Mouse (Mus musculus) fat pad, adult 2 months (tissue): ENCODE measurements around the gene Nr3c2.

ENCODE experiments used
- DNase-seq: peaks from one replicate; pipeline ENCODE4 v3.0.0-alpha.2; 2011; ENCODE audit warnings: low read depth, low spot score; ENCODE audit errors: extremely low read depth

Gene Nr3c2

DNA sequence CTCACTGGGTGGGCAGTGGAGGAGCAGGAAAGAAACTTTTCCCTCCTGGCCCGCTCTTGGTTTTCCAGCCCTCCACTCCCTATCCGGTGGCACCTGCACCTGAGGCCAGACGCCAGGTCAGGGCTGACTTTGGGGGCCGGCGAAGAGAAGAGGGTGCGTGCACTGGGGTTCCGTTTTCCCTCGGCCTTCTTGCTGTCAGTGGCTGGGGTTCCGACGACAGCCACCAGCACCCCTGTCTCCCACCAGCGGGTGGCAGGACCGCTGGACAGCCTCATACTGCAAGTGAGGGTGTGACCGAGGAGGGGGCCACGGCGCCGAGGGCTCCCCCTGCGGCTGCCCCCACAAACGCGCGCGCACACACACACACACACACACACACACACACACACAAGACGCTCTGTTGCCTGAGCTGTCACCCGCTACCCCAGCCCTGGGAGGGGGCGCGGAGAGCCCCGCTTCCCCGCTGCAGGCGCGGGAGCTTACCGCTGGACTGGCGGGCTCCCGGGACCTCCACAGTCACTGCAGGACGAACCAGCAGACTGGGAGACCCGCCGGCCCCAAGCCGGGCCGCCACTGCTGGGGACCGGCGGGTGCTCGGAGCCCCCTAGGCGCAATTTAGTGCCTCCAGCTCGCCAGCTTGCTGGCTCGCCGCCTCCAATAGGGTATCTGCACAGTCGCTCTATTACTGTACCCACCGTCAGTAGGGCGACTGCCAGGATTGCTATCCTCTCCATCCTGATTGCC is at the start of gene Nr3c2:
TSS of gene Nr3c2 (plus strand) at position 32 of the 744 bp plus-strand sequence.
- DNase-seq: no peak

DNA sequence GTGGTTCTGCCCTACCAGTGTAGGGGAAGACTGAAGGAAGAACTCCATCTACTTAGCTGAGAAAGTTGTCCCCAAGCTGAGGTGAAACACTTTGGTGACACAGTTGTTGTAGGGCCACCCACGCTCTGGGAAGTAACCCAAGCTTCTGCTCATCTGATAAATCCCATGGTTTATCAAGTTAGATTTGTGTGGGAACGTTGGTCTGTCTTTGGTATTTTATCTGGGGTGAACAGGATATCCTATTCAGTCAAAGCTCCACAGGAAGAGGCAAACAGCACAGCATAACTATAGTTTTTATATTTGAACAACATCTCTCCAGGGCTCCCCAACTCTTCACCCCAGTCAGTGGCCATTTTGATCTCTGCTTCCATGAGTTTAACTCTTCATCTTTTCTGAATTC is 40.7 kb upstream of the Nr3c2 start:
- no peak for DNase-seq

- no peak for DNase-seq
Measured at GRCm38 (mm10) chr8:76859709-76860108, 39.5 kb upstream of the Nr3c2 start.

DNA sequence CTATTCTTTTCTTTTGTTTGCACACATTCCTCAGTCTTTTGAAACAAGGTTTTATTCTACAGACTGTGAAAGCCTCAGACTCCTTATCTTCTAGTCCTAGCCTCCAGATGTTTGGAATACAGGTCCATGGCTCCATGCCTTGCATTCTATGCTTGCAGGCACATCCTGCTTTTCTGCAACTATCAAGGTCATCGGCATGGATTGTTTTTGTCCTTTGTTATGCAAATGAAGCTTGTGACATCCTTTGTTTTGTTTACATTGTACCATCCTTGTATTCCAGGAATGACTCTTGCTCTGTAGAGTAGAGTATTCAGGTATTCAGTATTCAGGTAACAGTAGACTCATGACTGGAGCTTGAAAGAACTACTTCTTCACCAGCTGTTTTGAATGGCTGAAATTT is 36.2 kb upstream of the Nr3c2 start:
- DNase-seq: no peak

GRCm38 (mm10) chr8:76876809-76877208 is 22.4 kb upstream of the Nr3c2 start:
- DNase-seq: no peak

GRCm38 (mm10) chr8:76897050-76897449 is 2.2 kb upstream of the Nr3c2 start:
- DNase-seq: no peak

DNA sequence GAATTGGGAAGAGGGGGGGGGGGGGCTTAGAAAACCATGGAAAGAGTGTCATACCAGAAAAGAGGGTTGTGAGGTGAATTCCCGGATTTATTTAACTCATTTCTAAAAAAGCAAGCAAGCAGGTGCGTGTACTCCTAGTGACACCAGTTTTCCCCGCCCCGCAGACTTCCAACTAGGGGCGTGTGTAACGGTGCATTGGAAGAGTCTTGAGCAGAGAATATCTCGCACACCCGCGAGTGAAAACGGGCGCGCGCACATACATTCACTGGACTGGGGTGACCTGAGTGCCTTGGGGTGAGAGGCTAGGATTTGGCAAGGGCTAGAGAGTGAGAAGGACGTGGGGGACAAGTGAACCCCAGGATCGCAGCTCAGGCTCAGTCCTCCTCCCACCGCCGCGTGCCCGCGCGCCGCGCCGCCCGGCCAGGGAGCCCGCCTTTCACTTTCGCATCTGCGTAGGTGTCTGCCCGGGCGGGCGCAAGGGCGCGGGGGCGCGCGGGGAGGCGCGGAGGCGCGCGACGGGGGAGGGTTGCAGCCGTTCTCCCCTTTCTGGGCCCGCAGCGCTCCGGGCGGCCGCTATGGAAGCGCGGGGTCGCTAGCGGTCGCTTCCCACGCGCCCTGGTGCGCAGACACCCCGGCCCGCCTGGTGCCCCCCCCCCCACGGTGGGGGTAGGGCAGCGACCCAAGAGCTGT is 376 bp upstream of the Nr3c2 start:
- DNase-seq: no peak

GRCm38 (mm10) chr8:76900155-76901141 is 1.2 kb downstream of the Nr3c2 start:
- DNase-seq: no peak

- DNase-seq: peak; percentile 90
Measured at GRCm38 (mm10) chr8:76901430-76902204, 2.4 kb downstream of the Nr3c2 start.

- no peak for DNase-seq
Measured at GRCm38 (mm10) chr8:76902205-76903078, 3.2 kb downstream of the Nr3c2 start.

GRCm38 (mm10) chr8:76911206-76911605 is 12.0 kb downstream of the Nr3c2 start:
- no peak for DNase-seq

DNA sequence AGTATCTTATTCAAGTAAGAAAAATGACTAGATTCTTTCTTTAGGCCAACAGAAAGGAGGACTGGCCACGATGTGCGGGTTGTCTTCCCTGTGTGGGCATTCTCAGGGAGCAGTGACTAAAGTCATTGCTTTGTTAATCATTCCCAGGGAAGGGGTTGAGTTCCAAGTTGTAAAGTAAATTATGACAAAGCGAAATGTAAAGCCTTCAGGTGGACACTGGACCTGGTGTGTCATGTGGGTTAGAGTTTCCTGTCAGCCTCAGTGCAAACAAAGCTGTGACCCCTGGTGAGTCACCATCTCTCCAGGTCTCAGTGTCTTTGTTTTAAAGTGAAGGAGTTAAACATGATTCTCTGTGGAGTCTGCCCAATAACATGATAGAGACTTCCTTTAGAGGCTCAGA is 13.4 kb downstream of the Nr3c2 start:
- DNase-seq: no peak

GRCm38 (mm10) chr8:76913207-76913606 is 14.0 kb downstream of the Nr3c2 start:
- DNase-seq: no peak

DNA sequence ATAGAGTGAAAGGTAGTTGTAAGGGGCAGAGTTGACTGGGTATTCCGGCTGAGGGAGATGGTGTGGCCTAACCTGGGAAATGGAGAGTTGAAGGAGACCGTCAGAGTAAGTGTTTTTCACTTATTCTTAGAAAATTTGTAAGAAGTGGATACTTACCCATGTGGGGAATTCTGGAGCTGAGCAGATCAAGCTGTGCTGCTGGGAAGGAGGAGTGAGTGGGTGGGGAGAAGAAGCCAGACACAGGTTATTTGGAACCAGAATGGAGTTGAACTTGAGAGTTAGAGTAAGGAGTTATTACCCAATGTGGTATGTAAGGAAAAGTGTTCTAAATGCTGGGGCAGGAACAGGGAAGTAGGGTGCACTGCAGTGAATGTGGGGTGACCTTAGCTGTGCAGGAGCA is 16.0 kb downstream of the Nr3c2 start:
- DNase-seq: no peak

DNA sequence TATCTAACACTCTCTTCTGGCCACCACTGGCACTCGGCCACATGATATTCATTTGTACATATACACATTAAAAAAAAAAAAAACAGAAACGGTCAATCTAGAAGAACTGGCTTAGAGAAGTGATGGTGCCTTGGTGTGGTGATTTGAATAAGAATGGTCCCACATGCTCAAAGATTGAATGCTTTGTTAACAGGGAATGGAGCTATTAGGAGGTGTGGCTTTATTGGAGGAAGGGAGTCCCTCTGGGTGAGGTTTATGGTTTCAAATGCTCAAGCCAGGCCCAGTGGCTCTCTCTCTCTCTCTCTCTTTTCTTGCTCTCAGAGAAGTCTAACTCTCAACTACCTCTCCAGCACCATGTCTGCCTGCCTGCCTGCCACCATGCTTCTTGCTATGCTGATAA is 20.3 kb downstream of the Nr3c2 start:
- DNase-seq: no peak

GRCm38 (mm10) chr8:76924150-76924549 is 24.9 kb downstream of the Nr3c2 start:
- no peak for DNase-seq

GRCm38 (mm10) chr8:76928326-76928725 is 29.1 kb downstream of the Nr3c2 start:
- DNase-seq: no peak

DNA sequence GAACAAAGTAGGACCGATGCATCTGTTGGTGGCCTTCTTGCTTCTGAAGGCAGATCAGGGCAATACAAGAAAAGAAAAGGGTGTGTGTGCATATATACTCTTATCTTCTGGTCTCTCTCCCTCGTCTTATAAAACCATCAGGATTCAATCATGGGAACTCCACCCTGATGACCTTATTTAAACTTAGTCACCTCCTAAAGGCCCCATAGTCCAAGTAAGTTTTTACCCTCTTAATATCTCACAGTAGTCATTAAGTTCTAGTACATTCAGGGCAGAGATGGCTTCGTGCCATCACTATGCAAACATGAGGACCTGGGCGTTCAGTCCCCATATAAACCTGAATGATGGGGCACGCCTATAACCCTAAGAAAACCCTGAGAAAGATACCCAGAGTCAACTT is 29.6 kb downstream of the Nr3c2 start:
- no peak for DNase-seq

GRCm38 (mm10) chr8:76965046-76965445 is 65.8 kb downstream of the Nr3c2 start:
- DNase-seq: no peak

- no peak for DNase-seq
Measured at GRCm38 (mm10) chr8:76971187-76971586, 71.9 kb downstream of the Nr3c2 start.
